Mouse (Mus musculus) NIH3T3 (cell line): ENCODE measurements around the gene Krt31.

ENCODE experiments used
- DNase-seq: peaks from one replicate; pipeline ENCODE4 v3.0.0-alpha.2; 2012; ENCODE audit warnings: low read depth

Krt31 gene

GRCm38 (mm10) chr11:100050451-100050850, at the start of gene Krt31:
Krt31 (minus strand) TSS chr11:100050551.
- DNase-seq = no peak

- no peak for DNase-seq
Measured at GRCm38 (mm10) chr11:100097819-100098218, 47.5 kb upstream of the Krt31 start.

GRCm38 (mm10) chr11:100096141-100096540, 45.8 kb upstream of the Krt31 start, which contains the start of gene Krt35:
Krt35 (minus strand) TSS chr11:100096241.
- no peak for DNase-seq

- DNase-seq = no peak
Measured at GRCm38 (mm10) chr11:100088378-100089025, 38.2 kb upstream of the Krt31 start.

GRCm38 (mm10) chr11:100087861-100088260, 37.5 kb upstream of the Krt31 start, which contains the start of gene Krt32:
Krt32 (minus strand) TSS chr11:100088226.
- DNase-seq = no peak

- DNase-seq = peak; percentile 57
Measured at GRCm38 (mm10) chr11:100073873-100074272, 23.5 kb upstream of the Krt31 start.

- DNase-seq = peak; percentile 27
Measured at GRCm38 (mm10) chr11:100067293-100068036, 17.1 kb upstream of the Krt31 start.

GRCm38 (mm10) chr11:100066236-100067010, 16.1 kb upstream of the Krt31 start:
- DNase-seq = no peak

- peak; percentile 13 for DNase-seq
Measured at GRCm38 (mm10) chr11:100058875-100059274, 8.5 kb upstream of the Krt31 start.

GRCm38 (mm10) chr11:100055686-100056655, 5.6 kb upstream of the Krt31 start:
- peak; percentile 63 for DNase-seq

- DNase-seq = no peak
Measured at GRCm38 (mm10) chr11:100047193-100047592, 3.2 kb downstream of the Krt31 start.

GRCm38 (mm10) chr11:100046303-100046866, 4.0 kb downstream of the Krt31 start:
- no peak for DNase-seq

- no peak for DNase-seq
Measured at GRCm38 (mm10) chr11:100041454-100041853, 8.9 kb downstream of the Krt31 start, which contains the start of gene Krt34. Krt34 (minus strand) TSS chr11:100041554.

GRCm38 (mm10) chr11:100029768-100030167, 20.6 kb downstream of the Krt31 start, which contains the start of gene Krt33b:
Krt33b (minus strand) TSS chr11:100029868.
- DNase-seq = no peak

- peak; percentile 6 for DNase-seq
Measured at GRCm38 (mm10) chr11:100021438-100021837, 28.9 kb downstream of the Krt31 start.

- no peak for DNase-seq
Measured at GRCm38 (mm10) chr11:100019466-100019865, 30.9 kb downstream of the Krt31 start.

- no peak for DNase-seq
Measured at GRCm38 (mm10) chr11:100016112-100016511, 34.2 kb downstream of the Krt31 start, which contains the start of gene Krt33a. Krt33a (minus strand) TSS chr11:100016212.

- no peak for DNase-seq
Measured at GRCm38 (mm10) chr11:100013691-100014171, 36.6 kb downstream of the Krt31 start.

GRCm38 (mm10) chr11:100010682-100011081, 39.7 kb downstream of the Krt31 start:
- DNase-seq = no peak

- no peak for DNase-seq
Measured at GRCm38 (mm10) chr11:100008336-100008735, 42.0 kb downstream of the Krt31 start.

- DNase-seq = peak; percentile 11
Measured at GRCm38 (mm10) chr11:100006624-100007023, 43.7 kb downstream of the Krt31 start.
